ENCODE assay signal across 13 mouse cellular contexts in genomic region chr17:85861328-85861727, GRCm38 (mm10).
"Had no signal": no experiment of that assay in that cellular context is flagged by ENCODE, and none has a peak within 500 bp of the region (broad histone marks: within the 10 kb centered on the region; RNA-seq: fewer than 3 reads in every experiment).

No protein-coding gene starts in this region.

- H3K4me2 ChIP-seq: intestine, embryonic 15.5 days; kidney, embryonic 15.5 days; liver, embryonic 13.5 days; neural tube, embryonic 13.5 days had no signal

- DNase-seq: kidney, adult 2 months; kidney, postnatal 14 days; liver; liver, embryonic 13.5 days; liver, postnatal 0 days; midbrain, embryonic 14.5 days; retina, postnatal 1 day; right cerebral cortex, postnatal 25 days; thymus, adult 2 months; thymus, postnatal 36 days had no signal

- H3K4me1 ChIP-seq: intestine, embryonic 15.5 days; liver, embryonic 13.5 days had no signal

- H3K36me3 ChIP-seq: intestine, embryonic 15.5 days; kidney, embryonic 15.5 days; liver, embryonic 13.5 days; neural tube, embryonic 13.5 days had no signal

- H3K27ac ChIP-seq: intestine, embryonic 15.5 days; kidney, embryonic 15.5 days; liver, embryonic 13.5 days; neural tube, embryonic 13.5 days had no signal

- H3K9ac ChIP-seq: intestine, embryonic 15.5 days; kidney, embryonic 15.5 days; liver, embryonic 13.5 days; liver, postnatal 0 days; neural tube, embryonic 13.5 days had no signal

- H3K9me3 ChIP-seq: intestine, embryonic 15.5 days; kidney, embryonic 15.5 days; liver, embryonic 13.5 days; neural tube, embryonic 13.5 days had no signal

- H3K4me3 ChIP-seq: intestine, embryonic 15.5 days; kidney, embryonic 15.5 days; liver, embryonic 13.5 days; neural tube, embryonic 13.5 days had no signal

- H3K27me3 ChIP-seq: intestine, embryonic 15.5 days; liver, embryonic 13.5 days had no signal

- ATAC-seq: intestine, embryonic 15.5 days; liver, postnatal 0 days had no signal
